Mouse (Mus musculus) adrenal gland, postnatal 10 days (tissue): Measurements from ENCODE around the gene Mlec. TPM values are rescaled to one million over a fixed set of nuclear protein-coding genes. Genes with fewer than 3 reads are reported as not detected.
A peak's percentile ranks its signal among the peaks of the same experiment; 100 is the strongest.
"Not testable (repeated sequence)": the region's sequence is repeated elsewhere in the genome, so short reads cannot be mapped to it uniquely, and the experiment has no call there.

Experiments used
- DNase-seq: peaks from one replicate; pipeline ENCODE4 v3.0.0; 2021; ENCODE audit warnings: mixed read lengths
- total RNA-seq, 2 experiments: library from RNA; stranded (reverse); gene quantifications; 2 replicates each; pipeline ENCODE4 v1.2.3; 2021

Mlec gene
- total RNA-seq, 2 experiments from 2014 or later = 160 to 163 TPM

GRCm38 (mm10) chr5:115181248-115181940, 23.4 kb upstream of the Mlec start:
- DNase-seq = peak; percentile 74

- DNase-seq = no peak
These were observed 21.6 kb upstream of the Mlec start for GRCm38 (mm10) chr5:115179596-115179995.

- no peak for DNase-seq
These were observed 19.9 kb upstream of the Mlec start for GRCm38 (mm10) chr5:115177866-115178265.

- DNase-seq = no peak
These were observed 16.6 kb upstream of the Mlec start for GRCm38 (mm10) chr5:115174554-115174953.

GRCm38 (mm10) chr5:115170150-115170549, 12.2 kb upstream of the Mlec start:
- DNase-seq = no peak

GRCm38 (mm10) chr5:115168641-115169415, 10.8 kb upstream of the Mlec start:
- no peak for DNase-seq

GRCm38 (mm10) chr5:115167396-115167795, 9.4 kb upstream of the Mlec start:
- no peak for DNase-seq

GRCm38 (mm10) chr5:115166815-115167194, 8.8 kb upstream of the Mlec start:
- no peak for DNase-seq

GRCm38 (mm10) chr5:115165895-115166814, 8.2 kb upstream of the Mlec start:
- no peak for DNase-seq

GRCm38 (mm10) chr5:115165351-115165750, 7.4 kb upstream of the Mlec start:
- DNase-seq = no peak

GRCm38 (mm10) chr5:115164446-115164845, 6.5 kb upstream of the Mlec start:
- DNase-seq = not testable (repeated sequence)

GRCm38 (mm10) chr5:115163563-115163962, 5.6 kb upstream of the Mlec start:
- peak; percentile 78 for DNase-seq

GRCm38 (mm10) chr5:115161940-115162279, 3.9 kb upstream of the Mlec start:
- DNase-seq = not testable (repeated sequence)

GRCm38 (mm10) chr5:115161064-115161939, 3.3 kb upstream of the Mlec start:
- peak; percentile 63 for DNase-seq

GRCm38 (mm10) chr5:115160655-115161054, 2.7 kb upstream of the Mlec start:
- DNase-seq = no peak

GRCm38 (mm10) chr5:115159165-115159564, 1.2 kb upstream of the Mlec start:
- DNase-seq = no peak

GRCm38 (mm10) chr5:115156933-115157589, 918 bp downstream of the Mlec start:
- DNase-seq = peak; percentile 49

- DNase-seq = no peak
These were observed 1.6 kb downstream of the Mlec start for GRCm38 (mm10) chr5:115156401-115156800.

GRCm38 (mm10) chr5:115155831-115156230, 2.1 kb downstream of the Mlec start:
- no peak for DNase-seq

GRCm38 (mm10) chr5:115155156-115155631, 2.8 kb downstream of the Mlec start:
- DNase-seq = no peak
